Mouse (Mus musculus): Measurements from ENCODE around the gene Itpr2.

- no peak for TF ChIP-seq CTCF (IDR thresholded peaks at IDR 0.05; ENCODE audit: low read depth, low read length)
- no peak for TF ChIP-seq GATA1 (IDR thresholded peaks at IDR 0.05; ENCODE audit: borderline replicate concordance, low read length)
- TF ChIP-seq POLR2AphosphoS5 (IDR thresholded peaks at IDR 0.05; ENCODE audit: insufficient replicate concordance, low read depth, low read length), result no peak
These were observed 391.6 kb downstream of the Itpr2 start for GRCm38 (mm10) chr6:146110425-146110824.

Data from G1E (cell line).